Mouse (Mus musculus): ENCODE measurements at regions not wholly inside any gene's neighbourhood (a gene's known extent, or its start where the extent isn't known, plus 50 kb on each side); places are given as distances from the start of the nearest gene placed in this dataset.

DNA sequence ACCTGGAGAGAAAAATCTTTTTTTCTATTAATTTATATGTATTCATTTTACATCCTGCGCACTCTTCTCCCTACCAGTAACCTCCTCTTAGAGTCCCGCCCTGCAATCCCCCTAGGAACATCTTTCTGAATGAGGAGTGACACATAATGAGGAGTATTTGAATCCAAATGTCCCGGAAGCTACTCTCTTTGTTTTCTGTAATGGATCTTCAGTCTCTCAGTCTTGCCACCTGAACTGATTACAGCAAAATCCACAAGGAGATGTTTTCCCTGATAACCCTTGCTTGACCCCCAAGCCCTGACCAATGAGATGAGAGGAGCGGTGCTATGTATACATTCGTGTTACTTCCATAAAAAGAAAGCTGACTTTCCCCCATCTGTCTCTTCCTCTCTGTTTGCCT lies 334.4 kb upstream of the Marcks start:
- H3K36me3 ChIP-seq: no peaks in the 10 kb centered on the region
- H3K9me3 ChIP-seq: no peaks in the 10 kb centered on the region
- H3K27me3 ChIP-seq: no peaks in the 10 kb centered on the region
- H3K9ac ChIP-seq: no peak overlapping the region
- no peaks in the 10 kb centered on the region for H3K4me1 ChIP-seq (replicated peaks)
- ATAC-seq (ENCODE audit: low read depth): no peak
- no peak overlapping the region for H3K4me2 ChIP-seq
- 83% methylated on average over 5 of the region's 5 CpGs for WGBS
- no peak overlapping the region for H3K4me3 ChIP-seq
- no peak overlapping the region for H3K27ac ChIP-seq (replicated peaks)

DNA sequence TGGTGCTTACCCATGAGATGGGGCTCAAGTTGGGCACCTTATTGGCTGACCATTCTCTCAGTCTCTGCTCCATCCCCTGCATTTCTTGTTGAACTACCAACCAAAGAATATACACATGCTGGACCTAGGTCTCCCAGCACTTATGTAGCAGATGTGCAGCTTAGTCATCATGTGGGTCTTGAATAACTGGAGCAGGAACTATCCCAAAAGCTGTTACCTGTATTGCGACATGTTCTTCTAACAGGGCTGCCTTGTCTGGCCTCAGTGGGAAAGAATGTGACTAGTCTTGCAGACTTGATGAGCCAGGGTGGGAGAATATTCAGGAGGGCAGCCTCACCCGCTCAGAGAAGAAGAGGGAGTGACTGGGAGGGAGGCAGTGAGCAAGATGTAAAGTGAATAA lies 318.7 kb upstream of the Marcks start:
- Histone ChIP-seq H3K4me2 (no peak overlapping the region), H3K36me3 (no peaks in the 10 kb centered on the region), H3K4me3 (no peak overlapping the region), H3K9me3 (no peaks in the 10 kb centered on the region), H3K27me3 (no peaks in the 10 kb centered on the region), H3K4me1 (replicated peaks) (no peaks in the 10 kb centered on the region), H3K9ac (no peak overlapping the region), H3K27ac (replicated peaks) (no peak overlapping the region)
- 81% methylated on average over 2 of the region's 2 CpGs for WGBS
- no peak for ATAC-seq (ENCODE audit: low read depth)

DNA sequence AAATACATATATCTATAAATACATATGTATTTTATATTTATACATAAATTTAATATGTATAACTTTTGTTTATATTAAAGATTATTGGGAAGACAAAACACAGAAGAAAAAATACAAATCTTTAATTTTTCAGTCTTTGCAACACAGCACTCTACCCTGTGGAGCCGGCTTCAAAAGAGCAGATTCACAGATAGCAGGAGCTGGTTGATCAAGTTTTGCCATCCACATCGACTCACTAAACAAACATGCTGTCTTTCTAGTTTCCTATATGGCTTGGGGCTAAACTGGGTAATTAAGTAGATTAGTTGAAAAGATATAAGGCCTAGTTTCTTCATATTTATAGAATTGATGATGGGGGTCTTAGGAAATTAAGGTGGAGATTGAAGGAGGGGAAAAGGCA lies 311.2 kb upstream of the Marcks start:
- H3K9me3 ChIP-seq: no peaks in the 10 kb centered on the region
- no peak overlapping the region for H3K4me2 ChIP-seq
- H3K27me3 ChIP-seq: no peaks in the 10 kb centered on the region
- WGBS: 91% methylated on average over 2 of the region's 2 CpGs
- no peak for ATAC-seq (ENCODE audit: low read depth)
- H3K4me3 ChIP-seq: no peak overlapping the region
- no peaks in the 10 kb centered on the region for H3K36me3 ChIP-seq
- no peaks in the 10 kb centered on the region for H3K4me1 ChIP-seq (replicated peaks)
- no peak overlapping the region for H3K9ac ChIP-seq
- H3K27ac ChIP-seq (replicated peaks): no peak overlapping the region

DNA sequence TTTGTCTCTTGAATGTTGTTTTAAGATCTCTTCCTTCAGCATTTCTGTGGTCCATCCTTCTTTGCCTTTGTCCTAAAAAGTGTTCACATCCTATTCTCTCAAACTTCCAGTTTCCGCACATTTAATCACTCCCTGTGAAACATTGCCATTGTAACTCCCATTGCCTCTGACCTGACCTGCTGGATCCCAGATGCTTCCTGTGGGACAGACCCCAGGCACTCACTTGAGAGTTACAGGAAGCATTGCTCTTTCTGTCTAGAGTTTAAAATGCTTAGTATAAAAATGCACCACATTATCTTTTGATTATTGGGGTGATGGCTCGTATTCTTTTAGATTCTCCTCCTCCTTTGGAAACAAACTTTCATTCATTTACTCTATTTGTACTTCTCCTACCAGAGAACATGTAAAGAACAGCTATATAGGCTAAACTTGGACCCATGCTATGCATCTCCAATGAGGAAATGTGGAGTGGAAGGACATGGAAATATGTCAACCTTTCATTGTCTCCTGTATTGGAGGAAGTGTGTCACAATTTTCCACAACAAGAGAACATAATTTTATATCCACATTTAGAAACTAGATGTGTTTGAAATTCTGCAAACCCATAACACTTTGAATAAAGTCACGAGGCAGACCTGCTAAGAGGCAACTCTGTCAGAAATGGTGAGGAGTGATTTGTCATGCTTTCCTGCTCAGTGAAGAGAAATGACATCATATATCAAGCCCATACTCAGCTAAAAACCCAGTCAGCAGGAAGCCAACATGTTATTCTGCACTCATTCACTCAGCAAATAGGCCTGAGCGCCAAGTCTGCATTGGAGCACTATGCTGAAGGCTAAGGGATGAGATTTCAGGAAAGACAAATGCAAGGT lies 308.8 kb upstream of the Marcks start:
- Histone ChIP-seq H3K4me2 (no peak overlapping the region), H3K4me3 (no peak overlapping the region), H3K27me3 (no peaks in the 10 kb centered on the region), H3K36me3 (no peaks in the 10 kb centered on the region), H3K27ac (replicated peaks) (no peak overlapping the region), H3K9me3 (no peaks in the 10 kb centered on the region), H3K4me1 (replicated peaks) (no peaks in the 10 kb centered on the region), H3K9ac (no peak overlapping the region)
- WGBS: 59% methylated on average over 4 of the region's 4 CpGs
- ATAC-seq (ENCODE audit: low read depth): no peak

DNA sequence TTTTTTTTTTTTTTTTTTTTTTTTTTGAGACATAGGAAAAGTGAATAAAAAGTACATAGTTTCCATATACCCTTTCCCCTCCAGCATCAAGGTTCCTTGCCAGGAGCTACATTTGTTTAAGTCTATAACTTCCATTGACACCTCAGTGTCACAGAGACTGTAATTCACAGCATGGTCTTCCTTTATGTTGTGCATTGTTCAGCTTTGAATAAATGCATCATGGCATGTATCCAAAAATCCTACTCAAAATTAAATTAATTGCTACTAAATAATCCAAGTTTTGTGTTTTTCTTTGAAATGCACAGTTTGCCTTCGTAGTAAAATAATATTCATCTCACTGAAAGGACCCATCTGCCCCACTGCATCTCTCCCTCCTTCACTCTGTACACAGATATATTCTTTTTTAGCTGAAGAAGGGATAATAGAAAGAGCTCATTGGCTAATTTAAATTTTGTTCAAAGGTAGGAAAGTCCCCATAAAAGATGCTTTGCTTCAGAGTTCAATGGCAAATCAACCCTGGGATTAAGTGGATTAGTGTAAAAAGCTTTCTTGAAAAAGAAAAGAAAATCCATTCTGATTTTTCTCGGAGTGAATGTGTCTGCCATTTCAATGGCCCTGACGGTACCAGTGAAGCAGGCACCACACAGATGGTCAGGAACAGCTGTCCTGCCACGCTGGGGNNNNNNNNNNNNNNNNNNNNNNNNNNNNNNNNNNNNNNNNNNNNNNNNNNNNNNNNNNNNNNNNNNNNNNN lies 301.3 kb upstream of the Marcks start:
- H3K27ac ChIP-seq (replicated peaks): no peak overlapping the region
- H3K36me3 ChIP-seq: no peaks in the 10 kb centered on the region
- no peak overlapping the region for H3K4me2 ChIP-seq
- no peak overlapping the region for H3K4me3 ChIP-seq
- no peak overlapping the region for H3K9ac ChIP-seq
- H3K9me3 ChIP-seq: no peaks in the 10 kb centered on the region
- 52% methylated on average over 4 of the region's 4 CpGs for WGBS
- no peaks in the 10 kb centered on the region for H3K27me3 ChIP-seq
- H3K4me1 ChIP-seq (replicated peaks): 0 out of 2 replicates have a peak, but pooled peaks cover 3% of the 10 kb centered on the region
- peak; percentile 47; the same call in 1 of the 2 replicates for ATAC-seq (ENCODE audit: low read depth)

DNA sequence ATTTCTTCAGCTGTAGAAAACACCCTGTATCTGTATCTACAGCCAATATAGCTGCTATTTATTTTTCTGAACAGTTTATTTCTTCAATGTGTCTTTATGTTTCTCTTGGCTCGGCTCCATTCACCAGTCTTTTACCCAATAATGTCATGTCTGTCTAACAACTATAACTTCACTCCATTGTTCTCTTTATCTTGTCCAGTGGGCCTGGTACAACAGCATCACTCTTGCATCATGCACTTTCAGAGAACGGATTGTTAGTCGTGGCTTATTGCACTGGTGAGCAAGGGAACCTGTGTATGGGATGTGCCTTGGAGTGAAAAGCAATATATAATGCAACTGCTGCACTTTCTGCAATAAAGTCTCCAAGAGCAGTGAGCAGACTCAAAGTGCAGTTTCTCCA lies 299.6 kb upstream of the Marcks start:
- WGBS: 55% methylated on average over 3 of the region's 3 CpGs
- no peak for ATAC-seq (ENCODE audit: low read depth)
- Histone ChIP-seq H3K9me3 (no peaks in the 10 kb centered on the region), H3K36me3 (no peaks in the 10 kb centered on the region), H3K27ac (replicated peaks) (no peak overlapping the region), H3K4me1 (replicated peaks) (0 out of 2 replicates have a peak, but pooled peaks cover 3% of the 10 kb centered on the region), H3K4me3 (no peak overlapping the region), H3K9ac (no peak overlapping the region), H3K4me2 (no peak overlapping the region), H3K27me3 (no peaks in the 10 kb centered on the region)

DNA sequence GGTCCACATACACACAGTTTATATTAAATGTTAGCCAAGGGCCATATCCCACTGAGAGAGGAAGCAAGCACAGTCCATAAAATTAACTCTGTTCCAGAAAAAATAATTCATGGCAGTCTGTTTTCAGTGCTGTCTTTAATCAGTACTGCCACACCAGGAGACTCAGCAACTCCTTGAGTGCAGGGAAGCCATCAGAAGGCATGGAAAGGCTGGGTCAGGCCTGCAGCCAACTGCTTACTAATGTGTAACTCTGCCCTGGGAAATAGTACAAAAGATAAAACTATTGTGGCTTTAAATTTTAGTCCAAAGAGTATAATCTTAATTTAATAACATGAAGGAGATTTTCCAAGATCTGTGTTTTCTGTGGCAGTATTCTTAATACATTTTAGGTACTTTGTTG lies 298.1 kb upstream of the Marcks start:
- Histone ChIP-seq H3K27ac (replicated peaks) (no peak overlapping the region), H3K4me2 (no peak overlapping the region), H3K9me3 (no peaks in the 10 kb centered on the region), H3K27me3 (no peaks in the 10 kb centered on the region), H3K4me3 (no peak overlapping the region), H3K36me3 (no peaks in the 10 kb centered on the region), H3K4me1 (replicated peaks) (0 out of 2 replicates have a peak, but pooled peaks cover 3% of the 10 kb centered on the region), H3K9ac (no peak overlapping the region)
- no peak for ATAC-seq (ENCODE audit: low read depth)

DNA sequence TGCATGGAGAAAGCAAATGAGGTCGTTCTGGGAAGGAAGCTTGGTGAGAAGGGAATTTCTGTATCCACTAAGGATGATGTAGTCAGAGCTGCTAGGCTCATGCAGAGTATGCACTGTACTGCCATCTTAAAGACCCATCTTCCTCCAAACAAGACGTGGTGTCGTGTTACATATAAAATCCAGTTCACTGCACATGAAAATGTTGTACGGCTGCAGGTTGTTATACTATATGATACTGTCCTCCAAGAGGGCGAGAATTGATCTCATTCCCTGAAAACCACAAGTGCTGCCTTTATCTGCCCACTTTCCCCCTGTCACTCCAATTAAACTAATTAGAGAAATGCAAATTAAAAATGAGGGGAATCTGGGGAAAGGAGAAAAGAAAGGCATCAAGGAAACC lies 295.5 kb upstream of the Marcks start:
- H3K4me1 ChIP-seq (replicated peaks): no peaks in the 10 kb centered on the region
- H3K27me3 ChIP-seq: no peaks in the 10 kb centered on the region
- H3K27ac ChIP-seq (replicated peaks): no peak overlapping the region
- no peak overlapping the region for H3K4me3 ChIP-seq
- ATAC-seq (ENCODE audit: low read depth): no peak
- no peaks in the 10 kb centered on the region for H3K9me3 ChIP-seq
- no peak overlapping the region for H3K4me2 ChIP-seq
- H3K9ac ChIP-seq: no peak overlapping the region
- 47% methylated on average over 5 of the region's 5 CpGs for WGBS
- no peaks in the 10 kb centered on the region for H3K36me3 ChIP-seq

DNA sequence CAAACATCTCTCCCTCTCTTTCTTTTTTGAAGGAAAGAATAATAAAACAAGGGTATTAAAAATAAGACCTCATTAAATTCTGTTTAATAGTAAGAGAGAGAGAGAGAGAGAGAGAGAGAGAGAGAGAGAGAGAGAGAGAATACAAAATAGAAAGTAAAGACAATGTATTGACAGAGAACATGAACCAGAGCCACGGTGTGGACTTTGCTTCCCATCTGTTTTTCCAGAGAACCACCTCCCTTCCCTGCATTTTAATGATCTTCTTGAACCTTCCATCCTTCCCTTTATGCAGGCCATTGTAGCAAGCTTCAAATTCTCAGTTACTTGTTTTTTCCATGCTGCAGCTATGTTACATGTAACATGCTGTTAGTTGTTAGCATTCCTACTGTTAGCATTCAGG lies 284.3 kb upstream of the Marcks start:
- Histone ChIP-seq H3K9me3 (no peaks in the 10 kb centered on the region), H3K36me3 (no peaks in the 10 kb centered on the region), H3K9ac (no peak overlapping the region), H3K4me2 (no peak overlapping the region), H3K27me3 (no peaks in the 10 kb centered on the region), H3K4me3 (no peak overlapping the region), H3K4me1 (replicated peaks) (no peaks in the 10 kb centered on the region; the same call in 1 of the 2 replicates), H3K27ac (replicated peaks) (no peak overlapping the region)
- WGBS: 53% methylated on average over 1 of the region's 1 CpGs
- no peak for ATAC-seq (ENCODE audit: low read depth)

DNA sequence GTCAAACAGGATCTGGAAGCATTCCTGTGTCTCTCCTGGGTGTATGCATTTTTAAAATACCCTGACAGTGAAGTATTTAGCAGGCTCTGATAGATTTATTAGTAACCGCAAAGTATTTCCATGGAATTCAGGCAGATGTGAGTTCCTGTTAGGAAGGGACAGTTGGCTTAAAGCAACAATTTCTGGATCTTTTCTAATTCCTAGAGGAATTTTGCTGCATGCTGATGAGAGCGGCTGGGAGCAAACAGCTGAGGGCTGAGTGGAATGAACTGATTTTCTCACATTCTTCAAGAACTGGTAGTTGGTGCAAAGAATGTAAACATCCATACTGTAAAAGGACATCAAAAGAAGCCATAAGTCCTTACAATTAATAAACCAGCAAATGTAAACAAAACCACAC lies 283.9 kb upstream of the Marcks start:
- 75% methylated on average over 2 of the region's 2 CpGs for WGBS
- no peak overlapping the region for H3K4me2 ChIP-seq
- H3K4me1 ChIP-seq (replicated peaks): no peaks in the 10 kb centered on the region; the same call in 1 of the 2 replicates
- no peak overlapping the region for H3K4me3 ChIP-seq
- no peaks in the 10 kb centered on the region for H3K36me3 ChIP-seq
- H3K27me3 ChIP-seq: no peaks in the 10 kb centered on the region
- H3K9ac ChIP-seq: no peak overlapping the region
- ATAC-seq (ENCODE audit: low read depth): no peak
- no peaks in the 10 kb centered on the region for H3K9me3 ChIP-seq
- no peak overlapping the region for H3K27ac ChIP-seq (replicated peaks)

DNA sequence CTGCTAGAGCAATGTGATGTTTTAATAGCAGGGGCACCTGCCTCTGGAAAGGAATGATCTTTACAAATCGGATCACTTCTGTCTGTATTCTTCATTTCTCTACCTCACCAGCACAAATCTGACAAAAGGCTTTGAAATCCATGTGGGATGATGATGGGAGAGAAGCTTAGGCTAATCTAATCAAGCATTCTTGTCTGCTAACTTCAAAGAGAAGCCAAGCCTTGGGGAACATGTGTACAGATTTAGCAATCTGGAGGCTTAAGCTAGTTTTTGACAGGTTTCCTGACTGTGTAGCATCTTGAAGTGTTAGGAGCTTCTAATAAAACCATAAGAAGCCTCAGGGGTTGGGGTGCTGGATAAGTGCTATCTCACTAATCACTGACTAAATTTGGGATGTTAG lies 277.6 kb upstream of the Marcks start:
- no peak for ATAC-seq (ENCODE audit: low read depth)
- Histone ChIP-seq H3K4me1 (replicated peaks) (no peaks in the 10 kb centered on the region), H3K9me3 (no peaks in the 10 kb centered on the region), H3K9ac (no peak overlapping the region), H3K4me3 (no peak overlapping the region), H3K27me3 (no peaks in the 10 kb centered on the region), H3K4me2 (no peak overlapping the region), H3K36me3 (no peaks in the 10 kb centered on the region), H3K27ac (replicated peaks) (no peak overlapping the region)
- WGBS: 88% methylated on average over 1 of the region's 1 CpGs

DNA sequence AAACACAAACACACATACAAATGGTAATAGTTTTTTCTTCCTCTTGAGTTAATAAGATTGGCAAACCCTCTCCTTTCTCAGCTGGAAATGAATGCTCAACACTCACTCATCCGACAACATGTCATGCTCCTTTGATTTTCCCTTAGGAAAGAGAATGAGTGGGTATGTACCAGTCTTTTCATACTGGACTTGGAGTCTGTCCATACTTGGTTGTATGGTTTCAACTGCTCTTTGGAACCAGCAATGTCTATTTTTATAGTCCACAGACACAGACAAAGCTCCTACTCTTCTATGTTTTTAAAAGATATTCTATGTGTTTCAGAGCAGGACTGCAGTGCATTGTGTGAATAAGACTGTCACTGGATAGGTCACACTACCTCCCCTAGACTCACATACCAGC lies 273.7 kb upstream of the Marcks start:
- Histone ChIP-seq H3K9ac (no peak overlapping the region), H3K27ac (replicated peaks) (no peak overlapping the region), H3K4me2 (no peak overlapping the region), H3K4me1 (replicated peaks) (no peaks in the 10 kb centered on the region), H3K36me3 (no peaks in the 10 kb centered on the region), H3K9me3 (no peaks in the 10 kb centered on the region), H3K4me3 (no peak overlapping the region), H3K27me3 (no peaks in the 10 kb centered on the region)
- ATAC-seq (ENCODE audit: low read depth): no peak
- 83% methylated on average over 1 of the region's 1 CpGs for WGBS
